Mouse (Mus musculus): ENCODE measurements around the gene Psip1.
A peak's percentile ranks its signal among the peaks of the same experiment; 100 is the strongest.
"Not testable (repeated sequence)": the region's sequence is repeated elsewhere in the genome, so short reads cannot be mapped to it uniquely, and the experiment has no call there.

Psip1 gene

GRCm38 (mm10) chr4:83486117-83486901 is at the start of gene Psip1:
Psip1 (minus strand) TSS chr4:83486459.
- peak; percentile 85 for DNase-seq (ENCODE audit: low spot score)

GRCm38 (mm10) chr4:83534024-83534423 is 47.8 kb upstream of the Psip1 start:
- no peak for DNase-seq (ENCODE audit: low spot score)

DNA sequence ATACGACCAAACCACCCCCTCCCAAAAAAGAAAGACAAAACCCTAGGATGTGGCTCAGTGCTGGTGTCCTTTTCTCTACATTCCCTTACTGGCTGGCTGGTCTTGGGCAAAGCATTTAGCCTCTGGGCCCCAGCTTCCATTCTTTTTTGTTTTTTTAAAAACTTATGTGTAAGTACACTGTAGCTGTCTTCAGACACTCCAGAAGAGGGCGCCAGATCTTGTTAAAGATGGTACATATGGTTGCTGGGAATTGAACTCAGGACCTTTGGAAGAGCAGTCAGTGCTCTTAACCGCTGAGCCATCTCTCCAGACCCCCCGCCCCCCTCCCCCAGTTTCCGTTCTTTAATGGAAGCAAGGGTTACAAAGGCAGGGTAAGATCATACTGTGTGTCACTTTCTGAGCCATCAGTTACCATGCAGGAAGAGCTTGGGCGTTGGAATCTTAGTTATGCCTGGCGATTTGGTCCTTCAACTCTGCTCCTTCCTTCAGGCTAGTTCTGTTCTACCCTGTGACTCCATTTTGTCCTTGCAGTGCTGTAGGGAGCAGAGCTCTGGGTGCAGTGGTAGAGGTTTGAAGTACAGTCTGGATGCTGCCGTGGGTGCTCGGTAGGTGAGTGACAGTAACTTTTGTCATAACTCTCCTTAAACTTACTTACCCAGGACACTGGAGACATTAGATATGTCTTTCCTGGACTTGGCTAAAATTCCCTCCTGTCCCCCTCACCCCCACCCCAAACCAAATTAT is 47.1 kb upstream of the Psip1 start:
- no peak for DNase-seq (ENCODE audit: low spot score)

- not testable (repeated sequence) for DNase-seq (ENCODE audit: low spot score)
These were observed 43.8 kb upstream of the Psip1 start for GRCm38 (mm10) chr4:83530060-83530459.

DNA sequence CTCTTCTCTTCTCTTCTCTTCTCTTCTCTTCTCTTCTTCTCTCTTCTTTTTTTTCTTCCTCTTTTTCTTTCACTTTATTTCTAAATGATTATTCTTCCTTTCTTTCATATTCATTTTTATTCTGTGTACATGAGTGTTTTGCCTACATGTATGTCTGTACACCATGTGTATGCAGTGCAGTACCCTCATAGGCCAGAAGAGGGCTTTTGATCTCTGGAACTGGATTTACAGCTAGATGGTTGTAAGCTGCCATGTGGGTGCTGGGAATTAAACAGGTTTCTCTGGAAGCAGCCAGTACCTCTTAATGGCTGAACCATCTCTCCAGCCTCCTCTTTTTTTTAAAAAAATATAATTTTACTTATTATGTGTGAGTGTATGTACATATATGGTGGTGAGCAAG is 41.7 kb upstream of the Psip1 start:
- no peak for DNase-seq (ENCODE audit: low spot score)

- DNase-seq (ENCODE audit: low spot score) = no peak
These were observed 40.7 kb upstream of the Psip1 start for GRCm38 (mm10) chr4:83526988-83527334.

DNA sequence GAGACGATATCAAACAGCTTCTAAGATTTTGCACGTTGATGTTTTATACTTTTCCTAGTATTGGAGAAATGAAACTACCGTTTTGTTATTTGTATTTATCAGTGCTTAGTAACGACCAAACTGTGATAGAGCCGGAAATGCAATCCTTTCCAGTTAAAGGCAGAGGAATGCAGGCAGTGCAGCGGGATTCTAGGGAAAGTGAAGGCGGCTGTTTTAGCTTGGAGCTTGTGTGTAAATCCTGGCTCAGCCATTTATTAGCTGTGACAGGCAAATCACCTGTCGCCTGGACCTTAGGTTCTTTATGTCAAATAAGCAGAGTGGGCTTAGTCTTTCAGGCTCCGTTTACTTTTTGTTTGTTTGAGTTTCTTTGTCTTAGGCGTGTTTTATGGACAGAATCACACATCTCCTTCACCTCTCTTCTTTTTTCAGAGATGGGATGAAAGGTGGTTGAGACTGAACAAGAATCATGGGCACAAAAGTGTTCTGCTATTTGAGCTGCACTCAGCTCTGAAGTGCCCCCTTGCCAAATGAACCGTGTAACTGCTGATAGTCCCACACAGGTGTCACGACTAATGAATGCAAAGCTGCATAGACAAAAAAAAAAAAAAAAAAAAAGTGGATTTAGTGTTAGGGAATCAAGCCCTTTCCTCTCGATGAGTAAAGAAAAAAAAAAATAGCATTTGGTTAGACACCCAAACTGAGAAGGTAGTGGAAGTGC is 40.2 kb upstream of the Psip1 start:
- no peak for DNase-seq (ENCODE audit: low spot score)

GRCm38 (mm10) chr4:83525690-83526055 is 39.4 kb upstream of the Psip1 start:
- DNase-seq (ENCODE audit: low spot score) = no peak

DNA sequence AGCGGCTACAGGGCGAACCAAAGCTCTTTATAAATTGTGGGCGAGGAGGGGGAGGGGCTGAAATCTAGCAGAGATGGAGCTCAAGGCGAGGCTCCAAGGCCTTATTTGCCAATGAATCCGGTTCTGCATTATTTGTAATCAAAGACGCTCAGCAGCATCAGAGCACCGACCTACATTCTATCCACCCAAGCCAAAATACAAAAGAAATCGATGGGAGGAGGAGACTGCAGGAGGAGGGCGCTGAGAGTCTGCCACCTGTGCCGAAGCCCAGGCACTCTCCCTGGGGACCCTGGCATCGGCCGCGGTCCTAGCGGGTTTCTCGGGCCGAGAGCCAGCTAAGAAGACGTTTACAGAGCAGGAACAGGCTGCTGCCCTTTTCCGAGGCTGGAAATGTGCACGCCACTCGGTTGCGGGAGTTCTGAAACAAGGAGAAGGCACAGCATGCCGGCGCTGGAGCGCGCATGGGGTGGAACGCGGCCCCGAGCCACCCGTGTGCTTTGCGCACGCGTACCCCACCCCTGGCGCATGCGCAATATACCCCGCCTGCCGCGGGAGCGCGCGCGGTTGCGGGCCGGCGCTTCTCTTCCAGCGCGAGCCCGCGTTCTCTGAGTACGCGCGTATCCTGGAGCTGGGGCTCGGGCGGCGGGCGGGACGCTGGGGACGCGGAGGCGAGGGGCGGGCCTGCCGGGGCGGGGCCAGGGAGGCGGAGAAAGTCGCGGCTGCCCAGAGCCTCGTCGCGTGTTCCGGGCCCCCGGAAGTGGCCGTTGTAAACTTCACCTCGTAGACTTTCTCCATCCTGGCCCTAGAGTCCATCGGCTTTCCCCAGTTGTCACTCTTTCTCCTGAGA is 38.8 kb upstream of the Psip1 start, which contains the start of gene Ccdc171:
Ccdc171 (plus strand) TSS at position 703 of the 847 bp plus-strand sequence.
- DNase-seq (ENCODE audit: low spot score) = peak; percentile 97

GRCm38 (mm10) chr4:83524456-83524842 is 38.2 kb upstream of the Psip1 start:
- DNase-seq (ENCODE audit: low spot score) = no peak

DNA sequence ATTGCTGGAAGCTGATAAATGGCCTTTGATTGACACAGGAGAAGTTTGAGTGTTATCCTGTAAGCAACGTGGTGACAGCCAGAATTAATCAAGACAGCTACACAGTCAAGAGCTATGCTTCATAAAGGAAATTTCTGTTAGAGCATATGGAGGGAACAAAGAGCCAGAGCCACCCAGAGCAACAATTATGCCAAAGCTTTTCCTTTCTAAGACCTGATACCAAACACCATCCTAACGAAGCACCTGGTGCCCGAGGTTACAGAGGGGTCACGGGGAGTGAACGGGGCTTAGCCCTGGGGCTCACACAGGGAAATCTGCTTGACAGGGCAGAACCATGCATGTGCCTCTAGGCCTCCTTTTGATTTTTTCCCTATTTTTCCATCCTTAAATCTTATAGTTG is 35.8 kb upstream of the Psip1 start:
- no peak for DNase-seq (ENCODE audit: low spot score)

DNA sequence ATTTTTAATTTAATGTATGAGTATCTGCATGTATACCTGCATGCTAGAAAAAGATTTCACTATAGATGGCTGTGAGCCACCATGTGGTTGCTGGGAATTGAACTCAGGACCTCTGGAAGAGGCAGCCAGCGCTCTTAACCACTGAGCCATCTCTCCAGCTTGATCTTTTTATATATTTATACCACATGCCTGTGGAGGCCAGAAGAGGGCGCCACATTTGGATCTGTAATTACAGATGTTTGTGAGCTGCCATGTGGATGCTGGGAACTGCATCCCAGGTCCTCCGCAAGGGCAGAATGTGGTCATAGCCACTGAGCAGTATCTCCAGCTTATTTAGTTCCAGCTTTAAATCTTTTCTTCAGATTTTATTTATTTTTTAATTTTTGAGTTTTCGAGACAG is 34.0 kb upstream of the Psip1 start:
- DNase-seq (ENCODE audit: low spot score) = no peak

GRCm38 (mm10) chr4:83519807-83520206 is 33.5 kb upstream of the Psip1 start:
- DNase-seq (ENCODE audit: low spot score) = no peak

DNA sequence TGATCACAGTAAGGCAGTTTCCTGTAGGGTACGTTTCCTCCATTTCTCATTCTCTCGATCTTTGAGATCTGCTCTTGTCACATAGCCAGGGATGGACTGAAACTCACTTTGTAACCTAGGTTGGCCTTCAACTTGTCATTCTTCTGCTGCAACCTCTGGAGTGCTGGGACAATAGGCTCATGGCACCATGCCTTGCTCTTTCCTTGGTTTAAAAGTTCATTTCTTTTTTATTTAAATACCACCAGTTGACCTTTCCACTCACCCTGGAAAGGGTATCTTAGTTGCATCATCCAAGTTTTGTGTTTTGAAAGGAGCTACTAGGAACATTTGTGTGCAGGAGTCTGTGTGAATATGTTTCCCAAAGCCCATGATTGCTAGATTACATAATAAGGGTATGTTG is 32.9 kb upstream of the Psip1 start:
- no peak for DNase-seq (ENCODE audit: low spot score)

DNA sequence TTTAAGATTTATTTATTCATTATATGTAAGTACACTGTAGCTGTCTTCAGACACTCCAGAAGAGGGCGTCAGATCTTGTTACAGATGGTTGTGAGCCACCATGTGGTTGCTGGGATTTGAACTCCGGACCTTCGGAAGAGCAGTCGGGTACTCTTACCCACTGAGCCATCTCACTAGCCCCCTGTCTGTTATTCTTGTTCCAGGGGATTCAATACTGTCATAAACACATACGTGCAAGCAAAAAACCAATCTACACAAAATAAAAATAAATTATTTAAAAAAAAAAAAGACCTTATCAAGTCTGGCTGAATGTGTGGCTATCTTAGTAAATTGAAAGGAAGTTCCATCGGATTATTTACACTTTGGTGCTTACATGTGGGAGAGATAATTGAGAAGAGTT is 29.9 kb upstream of the Psip1 start:
- DNase-seq (ENCODE audit: low spot score) = not testable (repeated sequence)

DNA sequence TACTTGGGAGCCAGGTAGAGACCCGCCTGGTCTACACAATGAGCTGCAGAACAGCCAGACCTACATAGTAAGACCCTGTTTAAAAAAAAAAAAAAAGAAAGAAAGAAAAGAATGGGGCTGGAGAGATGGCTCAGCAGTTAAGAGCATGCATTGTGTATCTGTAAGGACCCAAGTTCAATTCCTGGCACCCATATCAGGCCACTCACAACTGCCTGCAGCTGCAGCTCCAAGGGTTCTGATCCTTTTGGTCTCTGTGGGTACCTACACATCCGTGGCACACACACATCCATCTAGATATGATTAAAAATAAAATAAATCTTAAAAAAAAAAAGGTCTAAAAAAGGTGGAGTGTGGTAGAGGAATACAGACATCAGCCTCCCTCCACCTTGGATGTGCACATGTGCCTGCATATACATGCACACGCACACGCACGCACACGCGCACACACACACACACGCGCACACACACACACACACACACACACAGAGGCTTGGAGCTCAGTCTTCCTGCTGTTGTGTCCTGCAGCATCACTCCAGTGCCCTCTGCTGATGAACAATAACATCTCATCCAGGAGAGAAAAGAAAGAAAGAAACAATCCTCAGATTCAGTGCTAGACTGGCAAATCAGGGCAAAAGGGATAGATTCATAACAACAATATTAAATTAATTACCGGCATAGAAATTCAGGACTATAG is 28.9 kb upstream of the Psip1 start:
- DNase-seq (ENCODE audit: low spot score) = no peak

GRCm38 (mm10) chr4:83514183-83514582 is 27.9 kb upstream of the Psip1 start:
- DNase-seq (ENCODE audit: low spot score) = no peak

GRCm38 (mm10) chr4:83512644-83513043 is 26.4 kb upstream of the Psip1 start:
- no peak for DNase-seq (ENCODE audit: low spot score)

DNA sequence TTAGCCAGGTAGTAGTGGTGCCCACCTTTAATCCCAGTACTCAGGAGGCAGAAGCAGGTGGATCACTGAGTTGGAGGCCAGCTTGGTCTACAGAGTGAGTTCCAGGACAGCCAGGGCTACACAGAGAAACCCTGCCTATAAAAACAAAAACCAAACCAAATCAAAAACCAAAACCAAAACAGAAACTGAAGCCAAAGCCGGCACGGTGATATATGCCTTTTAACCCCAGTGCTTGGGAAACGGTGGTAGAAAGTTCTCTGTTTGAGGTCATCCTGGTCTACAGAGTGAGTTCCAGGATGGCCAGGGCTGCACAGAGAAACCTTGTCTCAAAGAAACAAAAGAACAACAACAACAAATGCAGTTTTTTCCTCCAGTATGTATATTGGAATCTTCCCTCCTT is 26.0 kb upstream of the Psip1 start:
- DNase-seq (ENCODE audit: low spot score) = no peak

GRCm38 (mm10) chr4:83511083-83511482 is 24.8 kb upstream of the Psip1 start:
- DNase-seq (ENCODE audit: low spot score) = no peak

GRCm38 (mm10) chr4:83509600-83509999 is 23.3 kb upstream of the Psip1 start:
- no peak for DNase-seq (ENCODE audit: low spot score)
